Mouse (Mus musculus): ENCODE data around the gene Nhsl1. TPM values are rescaled to one million over a fixed set of nuclear protein-coding genes. Genes with fewer than 3 reads are reported as not detected.

Gene Nhsl1
- polyA plus RNA-seq, 1 experiment: not detected

GRCm38 (mm10) chr10:18408128-18408527, 89.3 kb downstream of the Nhsl1 start:
- TF ChIP-seq GATA1 (IDR thresholded peaks at IDR 0.05; ENCODE audit: low read length): no peak

GRCm38 (mm10) chr10:18408635-18409034, 89.8 kb downstream of the Nhsl1 start:
- TF ChIP-seq GATA1 (IDR thresholded peaks at IDR 0.05; ENCODE audit: low read length): no peak

DNA sequence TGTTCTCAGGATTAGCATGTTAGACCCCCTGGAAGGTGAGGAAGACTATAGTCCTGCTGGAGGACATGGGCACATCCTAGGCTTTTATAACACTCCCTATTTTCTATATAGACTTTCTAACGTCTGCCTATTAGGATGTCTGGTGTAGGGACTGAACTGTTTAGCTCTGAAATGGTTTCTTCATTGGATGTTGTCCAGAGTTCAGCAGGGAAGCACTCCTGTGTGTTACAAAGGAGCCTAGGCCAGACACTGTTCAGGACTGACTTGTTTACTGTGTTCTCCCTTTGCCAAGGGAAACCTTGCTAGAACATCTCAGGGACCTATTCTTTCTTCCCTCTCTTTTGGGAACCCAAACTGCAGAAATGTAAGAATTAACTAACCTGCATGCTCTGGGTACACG, 90.3 kb downstream of the Nhsl1 start:
- TF ChIP-seq GATA1 (IDR thresholded peaks at IDR 0.05; ENCODE audit: low read length): no peak

GRCm38 (mm10) chr10:18411266-18411665, 92.5 kb downstream of the Nhsl1 start:
- TF ChIP-seq GATA1 (IDR thresholded peaks at IDR 0.05; ENCODE audit: low read length): no peak

GRCm38 (mm10) chr10:18415946-18416345, 97.2 kb downstream of the Nhsl1 start:
- no peak for TF ChIP-seq GATA1 (IDR thresholded peaks at IDR 0.05; ENCODE audit: low read length)

- TF ChIP-seq GATA1 (IDR thresholded peaks at IDR 0.05; ENCODE audit: low read length): no peak
These were observed 99.4 kb downstream of the Nhsl1 start for GRCm38 (mm10) chr10:18418160-18418559.

DNA sequence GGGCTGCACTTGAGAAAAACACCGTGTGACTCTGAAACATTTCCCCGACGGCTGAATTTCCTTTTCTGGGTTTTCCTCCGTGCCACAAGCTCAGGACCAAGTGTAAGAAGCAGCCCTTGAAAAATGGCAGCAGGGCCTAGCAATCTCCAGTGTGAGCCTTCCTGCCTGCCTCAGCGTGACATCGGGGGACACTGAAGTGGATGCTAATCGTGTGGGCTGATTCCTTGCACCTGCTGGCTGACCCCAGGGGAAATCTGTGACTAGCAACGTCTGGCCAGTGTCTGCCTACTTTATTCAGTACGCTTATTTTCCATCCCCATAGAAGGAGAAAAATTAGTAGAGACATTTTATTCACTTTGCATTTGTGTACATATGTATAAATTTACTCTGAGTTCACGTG, 100.7 kb downstream of the Nhsl1 start:
- TF ChIP-seq GATA1 (IDR thresholded peaks at IDR 0.05; ENCODE audit: low read length): no peak

- no peak for TF ChIP-seq GATA1 (IDR thresholded peaks at IDR 0.05; ENCODE audit: low read length)
These were observed 101.6 kb downstream of the Nhsl1 start for GRCm38 (mm10) chr10:18420259-18421000.

- no peak for TF ChIP-seq GATA1 (IDR thresholded peaks at IDR 0.05; ENCODE audit: low read length)
These were observed 104.2 kb downstream of the Nhsl1 start for GRCm38 (mm10) chr10:18422968-18423367.

DNA sequence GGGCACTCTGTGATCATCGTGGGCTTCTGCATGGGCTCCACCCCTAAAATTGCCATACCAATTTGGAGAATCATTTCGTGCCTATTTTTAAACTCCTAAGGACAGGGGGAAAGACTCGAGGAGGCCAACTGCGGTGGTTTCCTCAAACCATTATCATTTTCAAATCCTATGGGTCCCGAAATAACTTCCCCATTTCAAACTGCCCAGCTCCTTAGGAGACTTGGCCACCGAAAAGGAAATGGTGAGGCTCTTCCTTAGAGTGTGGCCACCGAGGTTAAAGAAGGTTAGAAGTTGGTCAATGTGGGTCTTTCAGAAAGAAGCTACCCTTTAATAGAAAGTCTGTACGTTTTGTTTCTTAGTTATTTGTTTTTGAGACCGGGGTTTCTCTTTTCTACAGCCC, 104.8 kb downstream of the Nhsl1 start:
- TF ChIP-seq GATA1 (IDR thresholded peaks at IDR 0.05; ENCODE audit: low read length): no peak

- no peak for TF ChIP-seq GATA1 (IDR thresholded peaks at IDR 0.05; ENCODE audit: low read length)
These were observed 109.1 kb downstream of the Nhsl1 start for GRCm38 (mm10) chr10:18427866-18428265.

DNA sequence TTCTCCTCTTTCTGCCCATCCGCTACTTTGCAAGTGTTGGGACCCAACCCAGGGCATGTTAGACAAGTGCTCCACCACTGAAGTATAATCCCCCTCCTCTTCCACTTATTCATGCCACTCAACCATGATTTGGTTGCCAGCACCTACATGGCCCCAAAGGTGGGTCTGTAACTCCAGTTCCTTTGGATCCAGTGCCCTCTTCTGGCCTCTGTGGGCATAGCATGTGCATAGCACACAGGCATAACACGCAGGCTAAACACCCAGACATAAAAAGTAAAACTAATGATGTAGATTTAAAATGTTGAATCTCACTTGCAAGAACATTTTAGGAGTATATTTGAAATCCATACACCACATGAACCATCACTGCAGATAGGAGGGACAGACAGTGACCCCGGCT, 110.7 kb downstream of the Nhsl1 start:
- no peak for TF ChIP-seq GATA1 (IDR thresholded peaks at IDR 0.05; ENCODE audit: low read length)

DNA sequence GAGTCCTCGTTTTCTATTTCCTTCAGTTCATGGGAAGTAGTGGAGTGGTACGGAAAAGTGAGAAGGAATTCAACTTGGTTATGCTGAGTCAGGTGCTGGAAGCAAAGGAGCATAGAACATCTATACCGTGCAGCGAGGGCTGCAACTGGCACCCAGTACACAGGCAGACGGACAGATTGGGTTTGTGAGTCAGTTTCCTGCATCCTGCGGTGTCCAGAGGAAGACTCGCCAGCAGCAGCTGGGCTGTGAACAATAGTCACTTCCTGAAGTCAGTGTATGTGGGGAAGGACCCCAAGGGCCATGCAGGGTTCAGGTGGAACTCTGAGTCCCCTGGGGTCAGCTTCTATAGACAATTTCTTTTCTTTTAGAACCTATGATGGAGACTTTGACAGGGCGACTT, 111.4 kb downstream of the Nhsl1 start:
- no peak for TF ChIP-seq GATA1 (IDR thresholded peaks at IDR 0.05; ENCODE audit: low read length)

DNA sequence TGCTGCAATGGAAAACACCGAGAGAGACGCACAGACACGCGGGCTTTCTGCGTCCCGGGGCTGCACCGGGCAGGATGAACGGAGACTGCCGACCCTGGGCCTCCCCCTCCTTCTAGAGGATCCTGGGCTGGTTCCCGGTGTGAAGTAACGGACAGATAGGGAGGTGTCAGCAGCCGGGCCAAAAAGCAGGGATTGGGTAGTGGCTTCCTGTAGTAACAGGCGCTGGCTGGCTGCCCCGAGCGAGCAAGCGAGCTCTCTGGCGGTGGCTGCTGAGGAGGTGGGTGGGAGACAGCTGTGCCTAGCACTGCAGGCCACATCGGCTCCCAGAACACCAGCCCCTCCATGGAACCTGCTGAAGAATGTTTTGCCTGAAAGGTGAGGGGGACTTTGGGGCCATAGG, 112.2 kb downstream of the Nhsl1 start:
- TF ChIP-seq GATA1 (IDR thresholded peaks at IDR 0.05; ENCODE audit: low read length): no peak

DNA sequence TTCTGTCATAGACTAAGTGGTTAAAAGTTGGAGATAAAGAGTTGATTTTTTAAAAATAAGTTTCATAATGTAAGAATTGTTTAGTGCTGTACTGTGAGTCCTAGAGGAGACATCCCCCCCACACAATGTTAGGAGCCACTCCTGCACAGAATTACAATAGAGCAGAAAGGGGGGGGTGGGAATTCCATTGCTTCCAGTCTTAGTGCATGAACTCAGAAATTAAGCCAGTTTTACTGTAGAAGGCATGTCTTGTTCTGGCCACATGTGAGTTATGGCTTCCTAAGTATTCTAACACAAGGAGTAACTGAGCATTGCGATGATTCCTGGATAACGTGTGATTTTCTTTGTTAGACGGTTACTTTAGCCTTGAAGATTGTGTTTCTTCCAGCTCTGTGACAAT, 112.8 kb downstream of the Nhsl1 start:
- no peak for TF ChIP-seq GATA1 (IDR thresholded peaks at IDR 0.05; ENCODE audit: low read length)

DNA sequence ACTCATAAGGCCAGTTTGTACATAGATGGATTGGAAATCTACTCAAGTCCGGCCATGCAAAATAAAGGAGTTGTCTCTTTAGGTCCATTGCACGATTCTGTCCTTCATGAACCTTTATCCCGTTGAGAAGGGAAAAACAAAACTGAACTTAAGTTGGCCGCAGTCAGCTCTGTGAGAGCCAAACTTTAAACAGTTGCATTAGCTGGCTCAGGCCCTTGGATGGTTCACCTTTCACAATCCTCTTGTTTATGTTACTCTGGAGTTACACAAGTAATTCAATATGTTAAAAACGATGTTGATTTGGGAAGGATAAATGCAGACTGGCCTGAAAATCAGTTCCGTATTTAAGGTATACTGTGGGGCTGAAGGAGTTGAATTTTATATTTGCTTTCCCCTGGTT, 116.7 kb downstream of the Nhsl1 start:
- TF ChIP-seq GATA1 (IDR thresholded peaks at IDR 0.05; ENCODE audit: low read length): no peak

DNA sequence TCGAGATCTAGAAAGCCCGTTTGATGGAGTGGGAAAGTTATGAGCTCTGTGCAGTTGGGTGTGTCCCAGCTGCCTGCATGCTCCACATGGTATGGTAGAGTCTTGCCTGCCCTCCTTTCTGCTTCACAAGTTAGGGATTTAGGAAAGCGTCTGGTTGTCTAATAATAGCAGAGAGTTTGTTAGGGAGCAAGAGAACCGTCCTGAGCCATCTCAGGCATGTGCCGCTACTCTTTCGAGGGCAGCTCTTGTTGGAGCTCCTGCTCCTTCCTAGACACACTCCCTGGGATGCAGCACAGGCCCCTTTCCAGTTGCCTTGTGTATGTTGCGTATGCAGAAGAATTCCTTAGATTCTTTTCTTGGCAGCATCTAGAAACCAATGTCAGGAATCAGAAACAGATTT, 117.2 kb downstream of the Nhsl1 start:
- TF ChIP-seq GATA1 (IDR thresholded peaks at IDR 0.05; ENCODE audit: low read length): no peak

DNA sequence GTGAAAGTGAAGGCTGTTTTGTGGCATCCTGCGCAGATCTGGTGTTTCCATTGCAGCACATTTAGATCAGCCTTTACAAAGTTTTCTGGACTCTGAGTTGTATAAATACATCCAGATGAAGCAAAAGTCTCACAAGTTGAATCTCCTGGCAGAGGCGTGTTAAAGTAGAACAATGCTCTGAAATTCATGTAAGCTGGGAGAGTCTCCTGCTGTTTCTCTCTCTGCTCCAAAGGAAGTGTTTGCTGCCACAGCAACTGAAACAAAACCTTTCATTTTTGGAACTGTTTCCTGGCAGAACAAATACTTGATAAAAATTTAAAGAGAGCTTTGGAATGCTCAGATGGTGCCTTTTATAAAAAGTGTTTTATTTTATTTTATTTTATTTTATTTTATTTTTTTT, 118.8 kb downstream of the Nhsl1 start:
- no peak for TF ChIP-seq GATA1 (IDR thresholded peaks at IDR 0.05; ENCODE audit: low read length)
